Mouse (Mus musculus): ENCODE data around the gene Emb.
"Not testable (repeated sequence)": the region's sequence is repeated elsewhere in the genome, so short reads cannot be mapped to it uniquely, and the experiment has no call there.

Gene Emb

DNA sequence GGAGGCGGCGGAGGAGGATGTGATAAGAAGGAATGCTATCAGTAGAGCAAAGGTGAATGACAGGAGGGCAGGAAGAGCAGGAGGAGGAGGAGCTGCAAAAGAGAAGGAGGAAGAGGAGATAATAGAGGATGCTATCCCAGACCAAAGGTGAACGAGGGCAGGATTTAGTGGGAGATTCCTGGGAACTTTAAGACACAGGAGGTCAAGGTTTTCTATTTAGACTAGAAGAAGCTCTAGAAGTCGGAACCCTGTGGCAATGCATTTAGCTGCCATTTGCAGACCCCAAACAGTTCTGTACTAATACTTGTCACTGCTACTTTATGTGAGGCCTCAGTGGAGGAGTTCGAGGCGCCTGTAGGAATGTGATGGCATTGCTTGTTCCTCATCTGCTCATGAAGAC, at the start of gene Emb:
Emb (plus strand) TSS at position 301 of the 400 bp plus-strand sequence.
- in situ Hi-C loops (cut with MboI, MseI) = no loop called here

DNA sequence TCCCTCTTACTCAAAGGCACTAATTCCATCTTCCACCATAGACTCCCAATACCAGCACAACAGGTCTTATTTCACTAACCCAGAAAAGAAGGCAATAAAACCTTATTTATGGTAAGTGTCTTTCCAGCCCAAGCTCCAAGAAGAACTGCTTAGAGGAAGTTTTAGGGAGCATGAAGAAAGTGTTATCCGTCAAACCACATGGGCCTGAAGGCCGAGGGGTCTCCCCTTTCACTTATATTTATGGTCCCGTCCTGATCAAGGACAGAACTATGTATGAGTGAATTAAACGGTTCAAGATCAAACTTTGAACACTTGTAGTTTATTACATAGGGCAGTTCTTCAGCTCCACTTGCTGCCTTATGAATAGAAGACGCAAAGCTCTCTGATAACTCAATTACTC, 44.4 kb upstream of the Emb start:
- in situ Hi-C loops (cut with MboI, MseI) = loop anchor here (25.0 kb wide), 1 partner anchor 852 kb away; the partner anchor contains the start of gene Isl1

DNA sequence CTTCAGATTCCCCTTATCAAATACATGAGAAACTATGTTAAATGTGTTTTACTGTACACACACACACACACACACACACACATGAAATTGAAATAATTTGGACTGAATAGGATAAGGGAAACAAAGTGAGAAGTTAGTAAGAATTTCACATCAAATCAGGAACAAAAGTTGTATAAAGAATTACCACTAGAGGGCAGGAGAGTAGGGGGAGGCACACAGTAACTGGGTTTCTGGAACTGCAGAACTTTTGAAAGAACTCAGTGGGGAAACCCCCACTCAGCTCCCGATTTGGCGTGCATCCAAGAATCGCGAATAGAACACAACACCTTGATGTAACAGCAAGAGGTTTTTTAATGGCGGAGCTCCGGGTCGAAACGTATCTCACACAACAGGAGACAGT, 43.3 kb upstream of the Emb start:
- in situ Hi-C loops (cut with MboI, MseI) = loop anchor here (25.0 kb wide), 1 partner anchor 853 kb away; the partner anchor contains the start of gene Isl1

DNA sequence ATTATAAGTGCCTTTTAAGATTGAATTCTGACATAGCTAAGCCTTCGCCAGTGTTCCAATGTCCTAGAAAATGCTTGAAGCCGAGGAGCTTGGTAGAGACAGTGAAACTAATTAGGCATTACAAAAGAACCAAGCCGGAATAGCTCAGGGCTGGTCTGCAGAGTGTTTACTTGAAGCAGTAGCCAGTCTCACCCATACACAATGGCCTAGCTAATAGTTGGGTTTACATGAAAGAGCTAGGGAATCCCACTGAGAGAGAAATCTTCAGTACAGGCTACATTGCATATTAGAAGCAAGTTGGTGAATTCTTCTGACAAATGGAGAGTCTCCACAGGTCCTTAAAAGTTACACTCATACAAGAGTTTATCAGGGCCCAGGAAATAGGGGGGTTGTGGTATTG, 27.4 kb upstream of the Emb start:
- in situ Hi-C loops (cut with MboI, MseI) = not testable (repeated sequence)

DNA sequence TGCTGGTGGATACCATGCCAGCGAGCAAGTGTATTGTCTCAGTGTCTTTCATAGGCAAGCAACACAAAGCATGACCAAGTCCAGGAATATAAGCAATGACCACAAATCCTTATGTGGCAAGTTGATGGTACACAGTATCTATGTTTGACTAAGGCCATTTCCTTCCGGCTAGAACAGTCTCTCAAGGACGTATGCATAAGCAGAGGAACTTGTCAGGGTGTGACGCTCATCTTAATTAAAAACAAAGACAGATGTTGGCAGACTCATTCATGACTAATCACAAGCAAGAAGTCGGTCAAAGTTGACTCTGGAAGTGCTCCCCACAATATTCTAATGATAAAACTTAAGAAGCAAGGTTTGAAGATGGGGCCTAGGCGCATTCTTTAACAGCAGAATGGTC, 25.0 kb upstream of the Emb start:
- in situ Hi-C loops (cut with MboI, MseI) = no loop called here

DNA sequence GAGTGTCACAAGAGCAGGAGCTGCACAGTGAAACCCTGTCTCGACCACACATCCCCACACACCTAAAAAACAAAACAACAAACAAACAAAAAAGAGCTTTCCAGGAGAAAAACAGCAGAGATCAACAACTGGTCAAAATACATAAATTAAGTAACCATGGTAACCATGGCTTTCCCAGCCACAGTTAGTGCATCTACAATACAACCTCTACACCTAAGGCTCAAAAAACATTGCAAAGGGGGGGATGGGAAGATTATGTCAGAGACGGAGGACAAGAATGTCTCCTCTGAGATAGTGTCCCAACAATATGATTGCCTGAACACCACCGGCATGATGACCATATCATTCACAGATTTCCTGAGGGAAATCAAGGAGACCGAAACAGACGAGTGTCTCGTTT, 23.0 kb upstream of the Emb start:
- in situ Hi-C loops (cut with MboI, MseI) = no loop called here

DNA sequence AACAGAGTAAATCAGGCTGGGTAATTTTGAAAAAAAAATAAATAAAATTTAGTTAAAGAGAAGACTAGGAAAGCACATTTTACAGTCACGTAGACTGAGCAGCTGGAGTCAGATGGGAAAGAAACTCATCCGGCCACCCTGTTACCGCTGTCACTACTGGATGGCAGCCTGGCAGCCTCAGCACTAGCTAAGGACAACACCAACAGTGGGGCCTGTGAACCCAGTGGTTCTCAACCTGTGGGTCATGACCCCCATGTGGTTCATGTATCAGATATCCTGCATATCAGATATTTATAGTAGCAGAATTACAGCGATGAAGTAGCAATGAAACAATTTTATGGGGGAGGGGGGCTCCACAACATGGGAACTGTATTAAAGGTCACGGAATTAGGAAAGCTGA, 16.2 kb upstream of the Emb start:
- in situ Hi-C loops (cut with MboI, MseI) = loop anchor here (10.0 kb wide), 1 partner anchor 123 kb away; no protein-coding TSS in a partner anchor

DNA sequence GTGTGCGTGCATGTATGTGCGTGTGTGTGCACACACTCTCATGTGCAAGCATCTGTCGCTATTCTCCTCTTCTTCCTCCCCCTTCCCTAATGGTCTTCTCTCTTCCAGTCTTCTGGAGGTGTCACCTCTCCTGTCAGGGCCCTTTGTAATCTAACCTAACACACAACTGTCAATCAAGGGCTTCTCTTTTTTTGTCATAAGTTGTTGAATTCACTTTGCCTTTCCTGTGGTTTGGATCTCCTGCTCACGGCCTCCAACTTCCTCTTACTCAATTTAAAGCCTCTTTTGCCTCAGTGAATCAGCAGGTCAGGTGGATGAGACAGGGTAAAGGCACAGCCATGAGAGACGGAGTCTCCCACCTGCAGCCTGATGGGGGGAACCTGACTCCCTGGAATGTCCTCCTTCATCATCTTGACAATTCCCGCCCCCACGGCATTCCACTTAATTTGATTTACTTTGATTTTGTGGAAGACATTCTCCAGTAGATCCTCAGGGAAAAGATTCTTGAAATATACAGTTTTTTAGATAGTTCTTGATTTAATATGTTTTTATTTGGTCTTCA, 14.8 kb upstream of the Emb start:
- in situ Hi-C loops (cut with MboI, MseI) = loop anchor here (10.0 kb wide), 1 partner anchor 121 kb away; no protein-coding TSS in a partner anchor

DNA sequence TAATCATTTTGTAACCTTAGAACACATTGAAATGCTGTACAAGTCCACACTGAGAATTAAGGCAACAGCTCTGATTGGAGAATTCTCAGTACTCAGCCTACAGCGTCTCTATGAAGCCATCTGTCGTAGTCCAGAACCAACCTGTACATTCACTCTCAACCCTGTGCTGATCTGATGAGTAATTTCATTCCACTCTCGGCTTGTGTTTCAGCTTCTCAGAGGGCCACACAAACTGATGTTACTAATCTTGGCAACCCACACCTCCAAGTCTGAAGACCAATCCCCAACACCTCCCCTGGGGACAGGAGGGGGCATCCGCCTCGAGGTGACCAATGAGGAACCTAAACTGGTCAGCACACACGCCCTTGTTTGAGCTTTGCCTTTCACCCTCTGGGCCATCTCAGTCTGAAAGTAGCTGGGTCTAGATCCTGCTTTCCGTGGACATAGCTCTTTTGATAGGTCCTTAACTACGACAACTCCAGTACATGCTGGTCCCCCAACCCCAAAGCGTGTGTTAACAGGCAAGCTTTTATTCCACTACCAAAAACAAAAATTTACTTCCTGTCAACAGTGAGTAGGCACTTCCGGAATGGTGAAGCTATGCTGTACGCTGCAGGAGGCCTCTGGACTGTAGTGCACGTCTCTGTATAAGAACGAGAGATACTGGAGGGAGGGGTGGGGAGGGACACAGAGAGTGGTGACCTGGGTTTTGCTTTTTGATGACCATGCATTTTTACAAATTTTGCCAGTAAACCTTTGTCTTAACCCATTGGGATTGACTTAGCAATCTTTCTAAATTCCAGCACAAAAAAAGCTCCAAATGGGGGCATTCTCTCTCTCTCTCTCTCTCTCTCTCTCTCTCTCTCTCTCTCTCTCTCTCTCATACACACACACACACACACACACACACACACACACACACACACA, 12.5 kb upstream of the Emb start:
- in situ Hi-C loops (cut with MboI, MseI) = loop anchor here (10.0 kb wide), 1 partner anchor 119 kb away; no protein-coding TSS in a partner anchor

DNA sequence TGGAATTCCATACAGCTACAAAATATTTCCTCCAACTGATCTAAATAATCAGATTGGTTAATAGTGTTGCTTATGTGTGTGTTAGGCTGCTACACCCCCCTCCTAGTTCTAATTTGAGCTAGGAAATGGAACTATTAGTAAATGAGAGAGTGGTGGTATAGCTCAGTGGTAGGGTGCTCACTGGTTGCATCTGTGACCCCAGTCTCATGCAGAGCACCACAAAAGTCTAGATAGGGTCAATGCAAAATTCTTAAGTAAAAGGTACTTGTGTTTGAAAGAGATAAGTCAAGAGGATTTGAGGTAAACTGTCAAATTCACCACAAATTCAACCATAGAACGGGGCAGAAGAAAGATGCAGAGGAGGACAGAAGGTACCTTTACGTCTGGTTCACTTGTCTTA, 10.7 kb upstream of the Emb start:
- in situ Hi-C loops (cut with MboI, MseI) = loop anchor here (10.0 kb wide), 1 partner anchor 117 kb away; no protein-coding TSS in a partner anchor

DNA sequence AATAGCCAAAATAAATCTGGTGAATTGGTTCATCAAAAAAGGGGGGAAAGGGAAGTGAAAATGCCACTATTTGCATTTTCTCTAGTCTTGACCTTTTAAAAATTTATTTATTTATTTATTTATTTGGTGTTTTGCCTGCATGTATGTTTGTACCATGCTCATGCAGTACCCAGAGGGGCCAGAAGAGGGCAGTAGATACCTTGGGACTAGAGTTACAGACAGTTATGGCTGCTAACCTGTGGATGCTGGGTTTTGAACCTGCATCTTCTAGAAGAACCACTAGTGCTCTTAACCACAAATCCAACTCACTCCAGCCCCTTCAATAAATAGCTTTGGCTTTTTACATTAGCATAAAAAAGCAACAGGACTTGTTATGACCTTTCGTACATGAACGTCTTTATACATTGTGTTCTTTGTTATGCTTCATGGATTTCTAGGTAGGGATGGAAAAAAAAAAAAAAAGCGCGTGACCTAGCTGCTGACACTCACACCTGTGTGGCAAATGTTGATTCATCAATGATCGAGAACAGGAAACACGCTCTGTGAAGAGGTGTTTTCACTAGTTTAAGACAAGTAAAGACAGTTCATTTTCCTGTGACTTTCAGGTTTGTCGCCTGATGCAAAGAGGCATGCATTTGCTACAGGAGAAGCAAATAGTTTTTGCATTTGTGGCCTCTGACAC, 9.8 kb upstream of the Emb start:
- in situ Hi-C loops (cut with MboI, MseI) = loop anchor here (10.0 kb wide), 1 partner anchor 116 kb away; no protein-coding TSS in a partner anchor

DNA sequence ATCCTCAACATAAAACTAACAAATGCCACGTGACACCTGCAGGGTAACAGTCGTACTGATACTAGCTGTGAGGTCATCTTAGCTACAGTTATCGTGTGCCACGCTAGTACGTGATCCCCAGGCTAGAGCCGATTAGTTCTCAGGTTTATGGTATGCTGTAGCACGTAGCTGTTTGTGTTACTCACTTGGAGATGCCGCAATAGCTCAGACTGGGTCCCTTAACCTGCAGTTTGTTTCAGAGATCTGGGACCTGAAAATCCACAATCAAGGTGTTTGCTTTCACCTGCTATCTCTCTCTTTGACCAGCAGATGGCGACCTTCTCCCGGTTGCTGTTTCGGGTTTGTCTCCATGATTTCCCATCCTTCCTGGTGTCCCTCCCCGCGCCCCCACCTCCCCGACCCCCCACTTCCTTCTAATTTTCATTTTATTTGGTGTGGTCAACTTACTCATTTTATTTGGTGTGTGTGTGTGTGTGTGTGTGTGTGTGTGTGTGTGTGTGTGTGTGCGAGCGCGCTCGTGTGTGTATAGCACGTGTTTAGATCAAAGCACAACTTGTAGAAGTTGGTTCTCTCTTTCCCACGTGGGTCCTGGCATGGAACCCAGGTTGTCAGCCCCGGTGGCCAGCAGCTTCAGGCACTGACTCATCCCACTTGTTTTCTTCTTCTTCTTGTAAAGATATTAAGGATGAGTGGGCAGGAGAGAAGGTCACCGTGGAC, 5.4 kb upstream of the Emb start:
- in situ Hi-C loops (cut with MboI, MseI) = loop anchor here (5.0 kb wide), 1 partner anchor 84 kb away; no protein-coding TSS in a partner anchor

DNA sequence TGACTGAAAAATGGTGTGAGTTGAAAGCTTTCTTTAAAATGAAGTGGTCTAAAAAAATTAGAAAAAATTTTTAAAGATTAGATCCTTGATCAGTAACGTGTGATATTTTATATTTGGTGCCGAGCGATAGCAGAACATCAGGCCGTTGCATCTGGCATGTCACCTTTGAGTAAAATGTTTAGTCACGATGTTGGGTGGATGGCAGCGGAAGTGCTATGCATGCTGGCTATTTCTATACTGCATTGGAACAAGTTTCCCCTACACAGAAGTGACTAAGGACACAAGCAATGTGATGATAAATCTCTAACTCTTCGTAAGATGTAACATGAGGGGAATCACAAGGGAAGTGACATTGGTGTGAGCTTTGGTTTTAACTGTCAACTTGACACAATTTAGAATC, 3.7 kb upstream of the Emb start:
- in situ Hi-C loops (cut with MboI, MseI) = loop anchor here (5.0 kb wide), 1 partner anchor 83 kb away; no protein-coding TSS in a partner anchor

DNA sequence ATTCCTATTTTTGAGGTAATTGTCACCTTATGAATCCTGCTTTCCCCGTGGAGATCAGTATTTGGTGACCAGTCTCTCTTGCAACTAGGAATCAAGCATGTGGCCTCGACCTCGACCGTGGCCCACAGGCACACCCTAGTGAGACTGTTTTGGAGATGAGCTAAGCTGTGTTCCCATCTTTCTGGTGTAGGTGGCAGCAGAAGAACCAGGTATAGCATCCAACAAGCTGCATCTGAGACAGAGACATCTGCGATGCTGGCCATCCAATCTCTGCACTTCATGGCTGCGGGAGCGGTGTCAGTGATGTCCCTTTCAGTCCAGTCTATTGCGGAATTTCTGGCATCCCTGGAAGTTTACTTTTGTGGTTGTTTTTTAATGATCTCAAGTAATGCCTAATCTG, 2.3 kb upstream of the Emb start:
- in situ Hi-C loops (cut with MboI, MseI) = no loop called here

DNA sequence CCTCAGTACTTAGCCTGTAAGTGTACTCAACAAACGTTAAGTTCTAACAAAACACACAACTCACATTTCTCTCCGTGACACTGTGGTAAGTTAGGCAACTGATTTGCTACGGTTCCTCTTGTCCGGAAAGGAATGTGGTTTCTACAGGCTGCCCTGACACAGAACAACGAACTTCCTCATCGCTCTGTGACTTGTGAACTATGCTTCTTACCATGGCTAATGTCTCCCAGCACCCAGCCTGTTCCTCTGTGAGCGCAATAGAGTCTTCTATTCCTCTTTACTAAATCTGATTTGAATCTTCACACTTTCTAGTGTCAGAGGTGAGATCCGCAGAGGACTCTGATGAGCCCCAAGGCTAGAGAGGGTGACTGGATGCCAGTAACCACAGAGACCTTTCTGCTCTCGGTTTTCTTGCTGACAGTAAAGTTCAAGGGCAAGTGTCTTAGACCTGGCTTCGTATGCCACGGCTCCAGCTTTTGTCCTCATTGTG, 3.1 kb downstream of the Emb start:
- in situ Hi-C loops (cut with MboI, MseI) = no loop called here

DNA sequence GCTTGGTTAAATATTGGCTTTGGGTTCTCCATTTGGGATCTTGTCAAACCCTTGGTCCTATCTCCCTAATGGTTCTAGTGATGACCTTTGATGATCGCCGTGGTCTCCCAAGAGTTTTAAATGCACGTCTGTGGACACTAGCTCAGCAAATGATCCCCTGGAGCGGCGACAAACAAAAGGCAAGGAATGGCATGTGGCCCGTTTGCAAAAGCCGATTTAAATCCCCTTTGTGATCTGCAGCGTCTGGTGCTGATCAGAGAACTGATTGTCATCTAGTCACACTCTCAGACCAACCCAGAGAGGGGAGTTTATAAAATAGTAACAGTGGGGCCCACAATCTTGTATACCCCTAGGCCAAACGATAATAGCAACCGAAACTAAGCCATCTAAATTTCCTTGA, 7.1 kb downstream of the Emb start:
- in situ Hi-C loops (cut with MboI, MseI) = no loop called here

DNA sequence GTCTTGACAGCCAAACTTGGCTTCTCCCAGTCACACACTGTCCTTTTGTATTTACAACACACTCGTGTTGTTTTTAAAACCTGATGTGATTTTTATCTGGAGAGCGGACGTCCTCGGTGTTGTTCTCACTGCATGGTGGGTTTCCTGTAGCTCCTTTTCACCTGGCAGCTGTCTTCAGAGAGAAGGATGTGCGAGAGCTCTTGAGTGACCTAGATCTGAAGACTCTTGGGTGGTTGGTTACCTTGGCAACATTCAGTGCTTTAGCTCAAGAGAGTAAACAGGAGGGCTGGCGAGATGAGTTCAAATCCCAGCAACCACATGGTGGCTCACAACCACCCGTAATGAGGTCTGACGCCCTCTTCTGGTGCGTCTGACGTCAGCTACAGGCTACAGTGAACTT, 7.8 kb downstream of the Emb start:
- in situ Hi-C loops (cut with MboI, MseI) = no loop called here

DNA sequence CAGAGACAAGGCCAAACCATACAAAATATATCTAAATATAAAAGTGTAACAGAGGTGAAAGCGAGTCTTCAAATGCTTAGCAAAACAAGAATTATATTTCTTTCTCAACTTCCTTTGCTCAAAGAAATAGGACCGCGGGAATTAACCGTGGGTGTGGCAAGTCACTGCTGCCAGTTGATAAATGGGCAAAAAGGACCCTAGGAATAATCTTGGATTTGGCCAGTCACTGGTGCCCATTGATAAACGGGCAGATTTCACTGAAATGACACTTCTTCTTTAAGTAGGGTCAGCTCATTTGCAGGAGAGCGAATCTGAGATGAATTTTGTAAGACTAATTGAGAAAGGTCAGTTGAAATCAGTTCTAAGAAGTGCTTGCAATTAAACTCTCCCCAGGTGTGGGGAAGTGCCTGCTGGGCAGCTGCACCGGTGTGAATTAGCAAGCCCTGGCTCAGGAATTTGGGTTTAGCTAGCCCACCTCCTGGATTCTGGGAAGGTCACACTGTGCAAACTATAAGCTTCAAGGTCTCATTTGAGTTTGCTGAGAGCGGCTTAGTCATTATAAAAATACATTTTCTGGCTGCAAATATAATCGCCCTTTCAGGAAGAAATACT, 8.5 kb downstream of the Emb start:
- in situ Hi-C loops (cut with MboI, MseI) = no loop called here

DNA sequence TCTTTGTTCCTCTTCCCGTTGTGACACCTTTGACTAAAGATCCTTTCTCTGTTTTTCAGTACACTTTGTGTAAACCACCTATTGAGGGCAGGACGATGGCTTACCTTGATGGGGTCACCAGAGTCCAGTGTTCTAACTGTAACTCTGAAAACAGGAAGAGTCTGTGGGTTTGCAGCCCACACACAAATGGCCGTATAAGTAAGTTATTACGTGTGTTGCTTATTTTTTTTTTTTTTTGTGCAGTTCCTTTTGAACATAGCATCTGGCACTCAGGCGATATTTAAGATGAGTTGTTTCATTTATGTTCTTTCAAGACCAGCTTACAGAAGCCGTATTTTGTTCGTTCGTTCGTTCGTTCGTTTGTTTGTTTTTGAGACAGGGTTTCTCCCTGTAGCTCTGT, 9.3 kb downstream of the Emb start:
- in situ Hi-C loops (cut with MboI, MseI) = no loop called here

DNA sequence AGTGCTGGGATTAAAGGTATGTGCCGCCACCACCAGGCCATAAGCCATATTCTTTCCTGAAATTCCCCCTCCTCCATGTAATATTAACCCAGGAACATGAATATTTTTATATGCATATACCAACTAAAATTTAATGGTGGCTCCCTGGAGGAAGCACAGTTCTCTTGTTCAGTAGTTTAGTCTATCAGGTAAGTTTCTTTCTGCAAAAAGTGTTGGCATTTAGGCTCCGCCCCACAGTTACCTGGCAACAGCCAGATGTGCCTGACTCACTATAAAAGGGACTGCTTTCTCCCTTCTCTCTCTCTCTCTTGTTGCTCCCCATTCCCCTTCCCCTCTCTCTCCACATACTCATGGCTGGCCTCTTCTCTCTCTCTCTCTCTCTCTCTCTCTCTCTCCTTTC, 9.8 kb downstream of the Emb start:
- in situ Hi-C loops (cut with MboI, MseI) = no loop called here

Measured in T-helper 2 cell (primary cell).